Mouse (Mus musculus): ENCODE data around the gene Kdm5a.

Kdm5a gene

DNA sequence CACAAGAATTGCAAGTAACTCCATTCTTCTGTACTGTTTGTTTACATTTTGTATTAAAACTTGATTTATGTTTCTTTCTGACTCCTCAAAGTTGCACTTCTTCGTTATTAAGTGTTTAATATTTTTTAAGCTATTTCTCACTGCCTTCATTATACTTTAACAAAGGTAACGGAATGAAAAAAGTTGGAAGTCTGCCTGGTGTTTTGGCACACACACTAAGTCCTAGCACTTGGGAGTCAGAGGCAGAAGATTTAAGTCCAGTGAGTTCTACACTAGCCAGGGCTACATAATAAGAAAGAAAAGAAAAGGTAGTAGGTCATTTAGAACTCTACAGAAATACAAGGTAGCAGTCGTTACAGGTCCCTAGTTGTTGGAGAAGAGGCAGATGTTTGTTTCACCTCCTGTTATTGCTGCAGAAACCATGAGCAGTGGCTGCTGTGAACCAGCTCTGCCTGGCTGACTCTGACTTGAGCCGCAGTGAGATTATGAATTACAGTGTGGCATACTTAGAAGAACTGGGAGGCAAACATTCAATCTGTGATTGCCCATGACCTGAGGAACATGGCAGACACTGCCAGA lies 78.3 kb downstream of the Kdm5a start:
- in situ Hi-C loops (cut with MboI), result no loop called here

DNA sequence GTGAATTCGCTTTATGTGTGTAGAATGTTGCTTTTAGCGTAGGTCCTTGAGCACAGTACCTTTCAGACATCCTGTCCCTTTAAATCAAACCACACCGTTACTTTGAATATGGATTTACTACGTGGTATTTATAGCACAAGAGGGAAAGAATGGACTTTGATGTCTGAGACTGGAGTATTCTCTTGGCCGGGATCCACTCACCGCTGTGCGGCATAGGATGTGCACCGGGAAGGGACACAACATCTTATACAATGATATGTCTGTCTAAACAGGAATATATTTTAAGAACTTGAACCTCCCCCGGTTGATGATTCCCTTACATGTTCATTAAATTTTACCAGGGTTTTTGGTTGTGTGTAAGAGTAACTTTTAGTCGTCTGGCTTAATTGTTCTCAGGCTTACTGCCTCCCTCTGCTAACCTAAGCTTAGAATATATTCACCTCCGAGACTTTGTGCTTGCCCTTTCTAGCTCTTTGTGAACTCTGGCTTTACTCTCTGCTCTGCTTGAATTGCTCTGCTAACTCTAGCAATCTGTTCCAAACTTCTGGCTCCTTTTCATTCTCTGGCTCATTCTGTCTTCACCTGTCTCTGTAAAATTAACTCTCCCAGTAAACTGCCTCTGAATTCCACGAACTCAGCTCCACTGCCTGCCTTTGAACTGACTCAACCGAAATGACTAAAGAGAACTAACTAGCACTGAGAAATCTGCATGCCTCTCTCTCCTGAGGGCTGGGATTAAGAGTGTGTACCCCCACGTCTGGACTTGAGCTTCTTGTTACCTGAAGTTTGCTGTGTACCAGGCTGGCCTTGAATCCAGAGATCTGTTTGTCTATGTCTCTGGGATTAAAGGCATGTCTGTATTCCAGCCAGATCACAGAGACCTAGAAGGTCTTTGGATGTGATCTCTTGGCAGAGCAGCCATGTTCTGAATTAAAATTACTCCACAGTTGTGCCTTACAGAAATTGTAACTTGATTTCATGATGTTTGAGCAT lies 79.7 kb downstream of the Kdm5a start:
- in situ Hi-C loops (cut with MboI), result no loop called here

DNA sequence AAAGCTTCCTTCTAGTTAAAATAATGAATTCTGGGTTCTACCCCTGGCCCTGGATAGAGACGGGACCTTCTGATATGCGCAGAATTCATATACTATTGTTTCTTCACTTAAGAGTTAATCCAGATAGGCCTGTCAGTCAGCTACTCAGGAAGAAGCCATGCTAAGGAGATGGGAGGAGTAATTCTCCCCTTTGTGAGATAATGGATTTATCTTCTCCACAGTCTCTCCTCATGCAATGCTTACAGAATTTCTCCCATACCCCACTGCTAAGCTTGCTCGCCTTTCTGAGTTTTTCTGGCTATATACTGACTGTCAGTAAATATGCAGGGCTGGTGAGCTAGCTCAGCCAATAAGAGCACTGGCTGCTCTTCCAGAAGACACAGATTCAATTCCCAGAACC lies 86.3 kb downstream of the Kdm5a start:
- in situ Hi-C loops (cut with MboI), result no loop called here

DNA sequence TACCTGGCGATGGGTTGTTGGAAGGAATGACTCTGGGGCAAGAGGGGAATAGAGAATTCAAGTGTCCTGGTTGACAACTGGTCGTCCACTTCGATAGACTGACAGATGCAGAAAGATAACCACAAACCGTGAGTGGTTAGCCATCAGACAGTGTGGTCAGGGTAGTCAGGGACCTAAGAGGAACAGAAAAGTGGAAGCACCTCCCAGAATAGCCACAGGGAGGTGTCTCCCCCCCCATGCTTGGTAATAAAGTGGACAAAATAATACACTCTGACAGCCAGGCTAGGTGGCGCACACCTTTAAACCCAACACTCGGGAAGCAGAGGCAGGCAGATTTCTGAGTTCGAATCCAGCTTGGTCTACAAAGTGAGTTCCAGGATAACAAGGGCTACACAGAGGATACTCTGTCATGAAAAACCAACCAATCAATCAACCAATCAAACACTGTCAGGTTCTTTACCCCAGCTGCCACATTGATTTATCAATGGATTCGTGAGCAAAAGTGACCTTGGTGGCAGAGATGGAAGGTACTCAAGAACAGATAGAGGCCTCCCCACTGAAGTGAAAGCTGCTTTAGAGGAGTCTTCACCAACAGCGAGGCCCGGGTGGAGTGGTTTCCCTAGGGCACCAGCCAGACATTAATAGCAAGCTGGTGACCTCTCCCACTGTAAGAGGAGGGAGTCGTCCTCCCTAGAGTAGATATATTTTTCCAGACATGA lies 88.6 kb downstream of the Kdm5a start:
- in situ Hi-C loops (cut with MboI), result no loop called here

DNA sequence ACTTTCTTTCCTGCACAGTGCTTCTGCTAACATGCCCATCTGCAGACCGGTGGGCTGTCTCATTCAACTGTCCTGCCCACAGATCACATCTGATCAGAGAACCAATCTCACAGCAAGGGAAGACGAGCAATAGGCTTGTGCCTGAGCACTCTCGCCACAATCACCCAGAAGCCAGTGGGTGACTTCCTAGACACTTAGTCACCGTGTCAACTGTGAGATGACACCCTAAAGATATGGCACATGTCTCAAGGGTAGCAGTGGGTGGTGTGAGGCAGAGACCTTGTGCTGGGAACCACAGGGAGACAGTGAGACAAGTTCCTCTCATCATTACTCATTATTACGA lies 89.2 kb downstream of the Kdm5a start:
- in situ Hi-C loops (cut with MboI), result no loop called here

DNA sequence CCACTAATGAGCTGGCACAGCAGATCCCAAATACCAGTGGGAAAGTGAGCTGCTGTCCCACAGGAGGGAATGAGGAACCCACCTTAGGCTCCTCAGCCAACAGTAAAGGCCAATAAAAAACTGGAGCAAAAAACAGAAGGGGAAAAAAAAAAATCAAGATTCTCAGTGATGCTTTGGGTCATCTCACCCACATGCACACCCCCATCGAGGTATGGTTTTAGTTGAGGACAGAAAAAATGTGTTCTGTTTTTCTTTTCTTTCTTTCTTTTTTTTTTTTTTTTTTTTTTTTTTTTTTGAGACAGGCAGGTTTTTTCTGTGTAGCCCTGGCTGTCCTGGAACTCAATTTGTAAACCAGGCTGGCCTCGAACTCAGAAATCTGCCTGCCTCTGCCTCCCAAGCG lies 89.6 kb downstream of the Kdm5a start:
- in situ Hi-C loops (cut with MboI), result no loop called here

DNA sequence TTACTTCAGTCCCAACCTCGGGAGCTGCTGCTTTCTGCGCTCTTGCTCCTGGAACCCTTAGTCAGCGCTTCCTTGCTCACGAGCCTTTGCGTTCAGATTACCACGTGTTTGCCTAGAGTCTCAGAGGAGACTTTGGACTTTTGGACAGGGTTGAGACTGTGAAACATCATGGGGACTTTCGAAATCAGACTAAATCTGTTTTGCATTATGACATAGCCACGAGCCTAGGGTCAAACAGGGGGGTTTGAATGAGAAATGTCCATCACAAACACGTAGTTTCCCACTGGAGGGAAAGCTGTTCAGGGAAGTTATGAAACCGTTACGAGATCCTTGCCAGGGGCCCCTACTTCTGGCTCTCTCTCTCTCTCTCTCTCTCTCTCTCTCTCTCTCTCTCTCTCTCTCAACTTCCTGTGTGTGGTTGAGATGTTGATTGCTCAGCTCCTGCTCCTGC lies 90.7 kb downstream of the Kdm5a start:
- in situ Hi-C loops (cut with MboI), result no loop called here

DNA sequence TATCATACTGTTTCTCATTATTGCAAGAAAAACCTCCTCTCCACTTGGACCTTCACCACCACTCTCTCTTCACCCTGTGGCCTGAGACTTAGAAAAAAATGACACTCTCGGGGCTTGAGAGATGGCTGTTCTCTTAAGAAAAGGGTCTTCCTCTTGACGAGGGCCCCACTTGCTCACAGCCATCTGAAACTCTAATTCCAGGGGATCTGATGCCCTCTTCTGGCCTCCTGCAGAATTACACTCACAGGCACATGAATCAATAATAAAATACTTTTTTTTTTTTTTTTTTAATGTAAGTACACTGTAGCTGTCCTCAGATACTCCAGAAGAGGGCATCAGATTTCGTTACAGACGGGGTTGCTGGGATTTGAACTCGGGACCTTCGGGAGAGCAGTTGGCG lies 93.2 kb downstream of the Kdm5a start:
- in situ Hi-C loops (cut with MboI), result no loop called here

DNA sequence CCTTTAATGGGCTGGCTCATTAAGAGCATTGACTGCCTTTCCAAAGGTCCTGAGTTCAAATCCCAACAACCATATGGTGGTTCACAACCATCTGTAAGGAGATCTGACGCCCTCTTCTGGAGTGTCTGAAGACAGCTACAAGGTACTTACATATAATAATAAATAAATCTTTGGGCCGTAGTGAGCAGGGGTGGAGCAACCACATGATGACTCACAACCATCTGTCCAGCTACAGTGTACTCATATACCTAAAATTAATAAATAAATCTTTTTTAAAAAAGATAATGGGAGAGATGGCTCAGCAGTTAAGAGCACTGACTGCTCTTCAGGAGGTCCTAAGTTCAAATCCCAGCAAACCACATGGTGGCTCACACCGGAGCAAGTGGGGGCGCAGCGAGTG lies 93.8 kb downstream of the Kdm5a start:
- in situ Hi-C loops (cut with MboI), result no loop called here

DNA sequence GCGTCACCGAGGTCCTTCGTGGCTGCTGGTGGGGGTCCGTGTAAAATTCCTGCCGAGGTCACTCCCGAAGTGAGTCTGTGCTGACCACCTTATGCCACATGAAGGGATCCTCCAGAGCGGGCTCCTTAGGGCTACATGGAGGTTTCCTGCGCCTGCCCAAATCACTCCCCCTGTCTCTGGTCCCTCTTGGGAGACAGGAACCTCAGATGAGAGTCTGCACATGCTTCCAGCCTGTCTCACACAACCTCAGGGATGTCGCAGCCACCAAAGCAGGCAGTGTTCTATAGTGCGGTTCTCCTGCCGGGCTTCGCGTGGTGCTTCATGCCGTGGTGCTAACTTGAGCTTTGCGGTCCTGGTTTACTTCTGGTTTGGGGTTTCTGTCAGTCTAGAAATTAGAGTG lies 97.3 kb downstream of the Kdm5a start:
- in situ Hi-C loops (cut with MboI), result no loop called here

DNA sequence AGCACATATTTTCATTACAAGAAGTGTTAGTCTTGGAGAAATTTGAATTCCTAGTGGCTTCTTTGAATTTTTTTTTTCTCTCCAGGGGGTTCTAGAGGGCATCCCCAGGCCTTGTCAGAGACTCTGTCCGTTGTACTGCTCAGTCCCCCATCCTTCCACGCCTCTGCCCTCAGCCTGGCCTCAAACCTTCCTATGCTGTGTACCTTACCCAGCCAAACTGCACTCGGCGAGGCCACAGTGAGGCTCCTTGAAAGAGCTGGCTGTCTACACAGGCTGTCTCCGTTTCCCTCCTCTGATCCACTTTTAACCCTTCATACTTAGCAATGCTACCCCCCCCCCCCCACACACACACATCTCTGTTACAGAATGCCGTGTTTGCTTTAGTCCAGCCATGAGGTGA lies 98.3 kb downstream of the Kdm5a start:
- in situ Hi-C loops (cut with MboI), result no loop called here

DNA sequence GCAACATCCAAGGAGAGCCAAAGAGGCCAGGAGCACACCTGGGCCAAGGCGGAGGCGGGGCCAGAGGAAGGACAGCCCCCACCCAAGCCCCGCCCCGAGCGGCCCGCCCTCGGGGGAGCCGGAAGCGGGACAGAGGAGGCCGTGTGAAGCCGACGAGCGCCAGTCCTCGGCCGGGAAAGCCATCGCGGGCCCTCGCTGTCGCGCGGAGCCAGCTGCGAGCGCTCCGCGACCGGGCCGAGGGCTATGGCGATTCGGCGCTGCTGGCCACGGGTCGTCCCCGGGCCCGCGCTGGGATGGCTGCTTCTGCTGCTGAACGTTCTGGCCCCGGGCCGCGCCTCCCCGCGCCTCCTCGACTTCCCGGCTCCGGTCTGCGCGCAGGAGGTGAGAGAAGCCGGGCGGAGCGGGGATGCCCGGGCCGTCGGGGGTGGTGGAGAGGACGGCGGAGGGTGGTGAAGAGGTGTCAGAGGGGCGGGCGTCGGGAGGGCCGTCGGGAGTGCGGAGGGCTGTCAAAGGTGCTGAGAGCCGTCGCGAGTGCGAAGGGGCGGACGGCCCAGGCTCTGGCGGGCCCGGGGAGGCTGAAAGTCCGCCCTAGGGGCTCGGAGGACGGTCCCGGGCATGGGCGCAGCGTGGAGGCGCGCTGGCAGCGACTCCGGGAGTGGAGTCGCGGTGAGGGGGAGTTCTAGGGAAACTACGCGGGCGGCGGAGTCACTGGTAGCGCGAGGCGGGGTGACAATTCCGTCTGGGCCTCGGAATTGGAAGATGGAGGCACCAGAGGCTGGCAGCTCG lies 99.4 kb downstream of the Kdm5a start, which contains the start of gene Il17ra:
TSS of gene Il17ra (plus strand) at position 162 of the 786 bp plus-strand sequence.
- in situ Hi-C loops (cut with MboI), result no loop called here

DNA sequence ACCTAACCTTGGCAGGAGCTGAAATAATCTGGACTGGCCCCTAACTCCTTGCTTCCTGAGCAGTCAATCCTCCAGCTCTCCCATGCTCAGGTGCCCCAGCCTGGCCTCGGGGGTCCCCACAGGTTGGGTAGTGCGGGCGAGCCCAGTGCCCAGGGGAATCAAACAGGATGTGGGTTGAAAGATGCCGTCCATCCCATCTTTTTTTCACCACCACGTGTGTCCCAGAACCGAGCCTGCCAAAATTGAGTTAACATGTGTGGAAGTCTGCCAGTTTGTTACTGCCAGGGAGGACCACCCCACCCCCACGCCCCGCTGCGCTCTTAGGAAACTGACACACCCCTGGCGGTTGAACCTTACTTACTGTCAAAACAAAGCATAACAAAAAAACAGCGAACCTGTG lies 100.0 kb downstream of the Kdm5a start:
- in situ Hi-C loops (cut with MboI), result no loop called here

DNA sequence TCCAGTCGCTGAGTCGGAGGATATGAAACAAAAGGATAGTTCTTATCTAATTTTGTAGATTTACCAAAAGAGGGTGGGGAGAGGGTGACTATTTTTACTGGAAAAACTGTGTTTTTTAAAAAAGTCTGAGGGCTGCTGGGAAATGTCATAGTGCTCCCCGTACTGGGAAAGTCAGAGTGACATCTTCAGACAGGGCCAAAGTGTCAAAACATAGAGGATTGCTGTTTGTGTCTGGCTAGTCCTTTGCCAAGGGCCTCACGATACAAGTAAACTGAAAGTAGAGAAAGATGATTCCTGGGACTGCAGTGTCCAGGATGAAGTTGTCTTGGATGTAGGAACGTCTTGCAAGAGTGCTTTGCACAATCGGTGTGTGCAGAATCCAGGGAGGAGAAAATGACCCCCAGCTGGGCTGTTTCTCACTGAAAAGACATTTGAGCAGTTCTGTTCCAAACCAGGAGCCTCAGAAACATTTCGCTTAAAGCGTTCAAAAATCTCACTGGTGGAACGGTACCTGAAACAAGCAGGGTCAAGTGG lies 100.5 kb downstream of the Kdm5a start:
- in situ Hi-C loops (cut with MboI), result no loop called here

DNA sequence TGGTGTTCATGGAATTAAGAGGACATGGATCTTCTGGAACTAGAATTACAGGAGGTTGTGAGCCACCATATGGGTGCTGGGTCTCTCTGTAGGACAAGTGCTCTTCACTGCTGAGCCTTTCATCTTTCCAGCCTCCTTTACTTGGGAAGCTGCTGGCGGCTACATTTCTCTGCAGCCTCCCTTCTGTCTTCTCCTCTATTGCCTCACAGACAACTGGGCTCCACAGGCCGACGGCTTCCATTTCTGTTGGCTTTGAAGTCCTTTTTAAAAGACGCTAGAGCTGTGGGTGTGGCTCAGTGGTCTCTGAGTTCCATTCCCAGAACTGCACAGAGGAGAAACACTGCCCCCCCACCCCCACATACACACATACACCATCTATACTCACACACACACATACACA lies 101.5 kb downstream of the Kdm5a start:
- in situ Hi-C loops (cut with MboI), result no loop called here

DNA sequence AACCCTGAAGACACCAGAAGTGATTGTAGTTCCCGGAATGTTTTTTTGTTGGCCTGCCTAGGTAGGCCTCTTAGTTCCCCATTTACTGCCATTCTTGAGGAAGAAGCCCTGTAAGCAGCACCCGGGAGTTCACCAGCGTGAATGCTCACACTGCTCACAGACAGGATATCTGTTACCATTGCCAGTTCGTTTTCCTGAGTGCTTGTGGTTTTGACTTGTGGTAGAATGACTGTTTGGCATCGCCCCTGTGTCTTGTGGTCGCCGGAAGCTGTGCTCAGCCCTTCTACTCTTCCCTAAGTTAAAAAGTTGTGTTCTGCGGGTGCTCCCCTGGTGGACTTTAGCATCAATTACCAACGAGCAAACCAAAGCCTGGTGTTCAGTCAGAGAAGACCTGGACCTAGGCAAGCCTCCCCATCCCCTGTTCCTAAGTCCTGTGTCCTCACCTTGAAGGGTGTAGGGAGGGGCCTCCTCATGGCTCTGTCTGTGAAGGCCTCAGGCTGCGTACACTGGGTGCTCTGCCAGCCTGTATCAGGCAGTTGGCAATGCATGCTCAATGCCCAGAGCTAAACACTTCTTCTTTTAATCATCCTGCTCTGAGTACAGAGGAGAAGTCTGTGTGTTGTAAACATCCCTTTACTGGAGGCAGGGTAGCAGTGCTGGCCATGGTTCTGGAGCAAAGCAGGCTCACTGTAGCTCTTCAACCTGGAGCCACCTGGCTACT lies 102.8 kb downstream of the Kdm5a start:
- in situ Hi-C loops (cut with MboI), result no loop called here

DNA sequence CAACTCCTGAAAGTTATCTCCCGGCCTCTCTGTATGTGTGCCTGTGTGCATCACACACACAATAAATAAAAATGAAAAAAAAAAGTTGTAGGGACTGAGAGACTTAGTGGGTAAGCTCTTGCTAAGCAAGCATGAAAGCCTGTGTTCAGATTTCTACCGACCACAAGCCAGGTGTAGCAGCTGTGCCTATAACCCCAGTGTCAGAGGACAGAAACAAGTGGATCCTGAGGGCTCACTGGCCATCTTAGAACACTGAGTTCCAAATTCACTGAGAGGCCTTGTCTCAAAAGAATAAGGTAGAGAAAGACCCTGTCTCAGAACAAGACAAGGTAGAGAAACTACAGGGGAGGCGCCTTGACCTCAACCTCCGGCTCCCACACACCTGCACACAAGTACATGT lies 104.3 kb downstream of the Kdm5a start:
- in situ Hi-C loops (cut with MboI), result no loop called here

DNA sequence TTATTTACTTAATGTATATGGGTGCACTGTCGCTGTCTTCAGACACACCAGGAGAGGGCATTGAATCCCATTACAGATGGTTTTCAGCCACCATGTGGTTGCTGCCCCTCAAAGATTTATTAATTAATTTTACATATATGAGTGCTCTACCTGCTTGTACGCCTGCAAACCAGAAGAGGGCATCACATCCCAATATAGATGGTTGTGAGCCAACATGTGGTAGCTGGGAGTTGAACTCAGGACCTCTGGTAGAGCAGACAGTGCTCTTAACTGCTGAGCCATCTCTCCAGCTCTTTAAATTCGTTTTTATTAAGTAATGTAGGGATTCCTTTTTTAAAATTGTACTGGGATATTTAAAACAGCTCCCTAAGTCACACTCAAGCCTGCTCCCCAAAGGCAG lies 105.3 kb downstream of the Kdm5a start:
- in situ Hi-C loops (cut with MboI), result no loop called here

DNA sequence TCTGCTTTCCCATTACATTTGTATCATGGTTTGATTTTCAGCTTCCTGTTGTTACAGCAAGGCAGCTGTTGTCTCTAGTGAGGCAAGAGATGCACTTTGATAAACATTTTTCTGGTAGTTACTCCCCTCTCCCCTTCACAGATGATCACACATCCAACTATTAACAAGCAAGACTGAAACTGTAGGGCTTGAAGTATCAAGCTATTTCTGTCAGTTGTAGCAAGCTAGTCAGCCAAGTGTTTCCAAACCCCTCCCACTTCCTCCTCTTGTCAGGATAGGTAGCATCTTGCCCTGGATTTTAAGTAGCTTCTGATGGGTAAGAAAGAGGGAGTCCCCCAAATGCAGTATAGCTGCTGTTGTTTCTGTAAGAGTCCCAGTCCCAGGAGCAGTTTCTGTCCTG lies 105.8 kb downstream of the Kdm5a start:
- in situ Hi-C loops (cut with MboI), result no loop called here

DNA sequence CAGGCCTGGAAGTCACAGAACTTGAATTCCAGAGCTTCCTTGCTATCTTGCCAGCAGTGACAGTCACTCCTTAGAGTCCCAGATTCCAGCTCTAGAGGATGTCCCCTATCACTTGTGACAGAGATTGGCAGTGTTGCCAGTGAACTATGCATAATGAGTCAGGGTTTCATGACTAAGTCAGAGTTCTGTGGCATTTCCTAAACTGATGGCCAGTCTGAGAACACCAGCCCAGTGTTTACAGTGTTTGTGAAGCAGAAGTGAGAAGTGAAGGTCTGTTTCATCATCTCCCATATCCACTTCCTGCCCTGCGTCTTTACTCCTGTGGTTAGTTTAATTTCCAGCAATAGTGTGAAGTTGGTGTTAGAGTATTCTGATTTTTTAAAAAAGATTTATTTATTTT lies 106.7 kb downstream of the Kdm5a start:
- in situ Hi-C loops (cut with MboI), result no loop called here

DNA sequence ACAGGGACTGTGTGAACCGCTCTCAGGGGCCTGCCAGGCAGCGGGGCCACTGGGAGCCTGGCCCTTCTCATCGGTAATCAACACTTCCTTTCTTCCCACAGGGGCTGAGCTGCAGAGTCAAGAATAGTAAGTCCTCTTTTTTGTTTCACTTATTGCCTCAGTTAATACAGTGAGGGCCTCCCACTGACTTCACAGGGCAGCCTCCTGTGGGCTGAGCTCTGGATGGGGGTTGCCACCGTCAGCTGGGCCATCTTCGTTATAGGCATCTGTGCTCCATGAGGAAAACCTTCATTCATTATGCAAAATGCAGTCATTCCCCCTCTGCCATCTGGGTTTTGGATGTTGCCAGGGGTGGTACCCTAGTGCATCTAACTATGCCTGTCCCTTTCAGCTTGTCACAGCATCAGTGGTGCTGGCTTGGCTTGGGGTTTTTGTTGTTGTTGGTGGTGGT lies 108.1 kb downstream of the Kdm5a start:
- in situ Hi-C loops (cut with MboI), result no loop called here

All from mature B cell (primary cell).